Mouse (Mus musculus): Measurements from ENCODE around the gene Fam167b. TPM values are rescaled to one million over a fixed set of nuclear protein-coding genes. Genes with fewer than 3 reads are reported as not detected.

The Fam167b gene
- polyA plus RNA-seq, 1 experiment from 2014 or later: 5.1 TPM

DNA sequence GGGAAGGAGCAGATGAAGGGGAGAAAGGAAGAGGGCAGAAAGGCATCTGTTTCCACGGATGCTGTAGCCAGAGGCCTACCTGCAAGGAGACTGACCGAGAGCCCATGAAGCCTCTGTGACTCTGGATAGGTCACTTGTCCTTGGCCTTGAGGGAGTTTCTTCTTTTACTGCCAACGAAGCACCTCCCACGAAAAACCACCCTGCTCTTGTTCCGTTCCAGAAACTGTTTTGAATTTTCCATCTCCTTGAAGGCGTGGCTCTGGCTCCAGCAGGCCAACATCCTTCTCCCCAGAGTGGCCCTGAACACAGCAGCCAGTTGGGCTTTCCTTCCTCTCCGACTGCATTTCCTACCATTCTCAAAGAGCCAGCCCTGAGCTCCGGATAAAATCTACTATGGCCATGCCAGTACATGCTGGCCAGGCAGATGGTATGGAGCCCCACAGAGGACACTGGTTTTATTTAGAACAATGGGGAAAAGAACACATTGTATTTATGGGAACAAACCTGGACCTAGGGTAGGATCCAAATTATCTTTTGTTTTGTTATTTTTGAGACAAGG is 43.0 kb upstream of the Fam167b start:
- no peak overlapping the region for H3K9ac ChIP-seq (ENCODE audit: low read length)
- no peaks in the 10 kb centered on the region for H3K9me3 ChIP-seq (replicated peaks; ENCODE audit: control insufficient read depth, low read length)
- H3K36me3 ChIP-seq (ENCODE audit: control insufficient read depth, insufficient read depth): peaks cover 6% of the 10 kb centered on the region; the same call in 1 of the 2 replicates
- H3K4me2 ChIP-seq (ENCODE audit: low read depth, low read length): peak overlapping the region; percentile 13
- H3K27ac ChIP-seq (ENCODE audit: low read length): peak overlapping the region; percentile 56
- 68% methylated on average over 8 of the region's 8 CpGs for WGBS
- ATAC-seq (replicated peaks; ENCODE audit: extremely low read depth, insufficient read depth, low FRiP score): no peak
- H3K4me1 ChIP-seq (ENCODE audit: control insufficient read depth, insufficient read depth, low read length): peaks cover 32% of the 10 kb centered on the region
- no peaks in the 10 kb centered on the region for H3K27me3 ChIP-seq (ENCODE audit: control insufficient read depth, insufficient read depth, low read length)
- 0 out of 2 replicates have a peak overlapping the region, but pooled peaks have one; percentile 4 for H3K4me3 ChIP-seq (ENCODE audit: low read length)

DNA sequence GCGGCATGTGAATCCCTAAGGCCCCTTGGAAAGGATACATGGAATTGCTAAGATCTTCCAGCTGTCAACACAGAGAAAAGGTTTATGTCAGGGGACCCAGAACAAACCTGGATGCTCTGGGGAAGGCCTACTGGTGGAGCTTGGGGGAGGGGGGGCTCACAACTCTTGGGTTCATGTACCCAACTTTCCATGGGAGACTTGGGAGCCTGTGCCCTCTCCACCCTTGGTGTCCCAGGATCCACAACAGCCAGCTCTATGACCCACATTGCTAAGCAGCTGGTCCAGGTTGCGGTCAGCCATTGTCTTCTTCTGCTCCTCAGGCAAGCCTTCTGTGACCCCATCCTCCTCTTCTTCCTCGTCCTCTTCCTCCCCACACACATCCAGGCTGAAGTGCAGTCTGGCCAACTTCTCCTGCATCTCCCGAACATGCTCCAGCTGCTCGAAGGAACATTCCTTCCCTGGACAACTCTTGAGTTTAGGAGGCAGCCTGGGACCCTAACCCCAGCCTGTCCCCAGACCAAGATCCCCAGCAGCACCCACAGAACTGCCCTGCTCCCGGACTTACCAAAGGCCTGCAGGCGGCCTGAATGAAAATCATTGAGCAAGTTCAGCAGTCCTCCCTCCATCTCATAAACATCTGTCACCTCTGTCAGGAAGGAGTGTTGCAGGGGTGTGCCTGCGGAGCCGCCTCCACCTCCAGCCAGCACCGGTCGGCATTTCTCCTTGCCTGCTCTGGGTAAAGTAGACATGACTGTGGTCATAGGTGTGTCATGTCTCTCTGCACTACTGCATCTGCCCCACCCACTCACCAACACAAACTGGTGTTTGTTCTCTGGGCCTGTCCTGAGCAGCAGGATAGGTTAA is 42.3 kb upstream of the Fam167b start:
- ATAC-seq (replicated peaks; ENCODE audit: extremely low read depth, insufficient read depth, low FRiP score): no peak
- Histone ChIP-seq H3K4me3 (ENCODE audit: low read length) (0 out of 2 replicates have a peak overlapping the region, but pooled peaks have one; percentile 4), H3K9me3 (replicated peaks; ENCODE audit: control insufficient read depth, low read length) (no peaks in the 10 kb centered on the region), H3K27me3 (ENCODE audit: control insufficient read depth, insufficient read depth, low read length) (no peaks in the 10 kb centered on the region), H3K4me2 (ENCODE audit: low read depth, low read length) (peak overlapping the region; percentile 13), H3K36me3 (ENCODE audit: control insufficient read depth, insufficient read depth) (peaks cover 13% of the 10 kb centered on the region; the same call in 1 of the 2 replicates), H3K4me1 (ENCODE audit: control insufficient read depth, insufficient read depth, low read length) (peaks cover 31% of the 10 kb centered on the region), H3K27ac (ENCODE audit: low read length) (peak overlapping the region; percentile 34), H3K9ac (ENCODE audit: low read length) (no peak overlapping the region)
- 79% methylated on average over 11 of the region's 11 CpGs for WGBS

DNA sequence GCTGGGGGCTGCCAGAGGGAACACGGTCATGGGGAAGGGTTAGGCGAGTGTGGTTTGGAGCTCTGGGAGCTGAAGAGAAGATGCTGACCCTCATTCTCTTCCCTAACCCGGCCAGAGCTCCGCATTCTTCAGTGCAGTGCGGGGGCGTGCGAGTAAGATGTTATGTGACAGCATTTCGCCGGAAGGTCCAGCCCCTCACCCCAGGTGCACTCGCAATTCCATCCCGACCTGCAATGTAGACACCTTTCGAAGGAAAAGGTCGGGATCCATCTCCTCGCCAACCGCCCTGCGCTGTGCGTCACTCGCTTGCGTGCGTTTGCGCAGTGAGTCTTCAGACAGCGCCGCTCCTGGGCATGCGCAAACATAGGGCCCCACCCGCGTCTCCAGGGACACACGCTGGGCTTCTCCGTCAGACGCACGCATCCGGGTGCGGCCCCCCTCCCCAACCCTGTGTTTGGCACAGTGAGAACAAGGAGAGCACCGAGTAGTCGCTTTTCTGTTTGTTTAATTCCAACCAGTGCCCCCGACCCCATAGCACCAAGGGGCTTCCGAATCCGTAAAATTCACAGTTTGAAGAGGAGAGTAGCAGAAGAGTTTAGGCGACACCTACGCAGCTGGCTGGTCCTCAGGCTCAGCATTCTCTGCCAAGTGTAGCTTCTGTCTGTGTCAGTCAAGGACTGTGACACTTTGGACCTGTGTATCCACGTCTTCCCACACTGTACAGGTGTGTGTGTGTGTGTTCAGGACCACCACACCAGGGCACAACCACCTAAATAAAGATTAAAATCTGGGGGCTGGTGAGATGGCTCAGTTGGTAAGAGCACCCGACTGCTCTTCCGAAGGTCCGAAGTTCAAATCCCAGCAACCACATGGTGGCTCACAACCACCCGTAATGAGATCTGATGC is 40.7 kb upstream of the Fam167b start, which contains the start of gene Iqcc:
Gene Iqcc (minus strand): TSS at position 314 of the 906 bp plus-strand sequence.
- WGBS: 4% methylated on average over 43 of the region's 44 CpGs
- peak within 1 kb of the TSS; percentile 84 for H3K4me3 ChIP-seq (ENCODE audit: low read length)
- peak; percentile 87 for ATAC-seq (replicated peaks; ENCODE audit: extremely low read depth, insufficient read depth, low FRiP score)
- H3K36me3 ChIP-seq (ENCODE audit: control insufficient read depth, insufficient read depth): peaks cover 14% of the 10 kb centered on the region; the same call in 1 of the 2 replicates
- H3K4me1 ChIP-seq (ENCODE audit: control insufficient read depth, insufficient read depth, low read length): peaks cover 26% of the 10 kb centered on the region
- H3K27me3 ChIP-seq (ENCODE audit: control insufficient read depth, insufficient read depth, low read length): no peaks in the 10 kb centered on the region
- peak within 1 kb of the TSS; percentile 91 for H3K27ac ChIP-seq (ENCODE audit: low read length)
- peak within 1 kb of the TSS; percentile 97 for H3K4me2 ChIP-seq (ENCODE audit: low read depth, low read length)
- peak within 1 kb of the TSS; percentile 92 for H3K9ac ChIP-seq (ENCODE audit: low read length)
- no peaks in the 10 kb centered on the region for H3K9me3 ChIP-seq (replicated peaks; ENCODE audit: control insufficient read depth, low read length)

DNA sequence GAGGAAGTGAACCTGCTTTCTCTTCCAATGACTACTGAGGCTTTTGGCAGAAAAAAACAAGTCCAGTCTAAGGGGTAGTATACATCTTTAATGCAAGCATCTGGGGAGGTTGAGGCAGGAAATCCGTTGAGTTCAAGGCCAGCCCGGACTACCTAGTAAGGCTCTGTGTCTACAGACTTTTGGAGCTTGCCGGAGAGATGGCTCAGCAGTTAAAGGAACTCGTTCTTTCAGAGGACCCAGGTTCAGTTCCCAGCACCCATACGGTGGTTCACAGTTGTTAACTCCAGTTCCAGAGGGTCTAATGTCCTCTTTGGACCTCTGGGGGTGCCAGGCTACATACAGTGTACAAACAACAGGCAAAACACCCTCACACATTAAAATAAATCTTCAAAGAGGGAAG is 39.7 kb upstream of the Fam167b start:
- H3K36me3 ChIP-seq (ENCODE audit: control insufficient read depth, insufficient read depth): peaks cover 14% of the 10 kb centered on the region; the same call in 1 of the 2 replicates
- H3K4me2 ChIP-seq (ENCODE audit: low read depth, low read length): peak overlapping the region; percentile 97
- ATAC-seq (replicated peaks; ENCODE audit: extremely low read depth, insufficient read depth, low FRiP score): no peak
- WGBS: 91% methylated on average over 5 of the region's 5 CpGs
- peaks cover 30% of the 10 kb centered on the region for H3K4me1 ChIP-seq (ENCODE audit: control insufficient read depth, insufficient read depth, low read length)
- peak overlapping the region; percentile 84 for H3K4me3 ChIP-seq (ENCODE audit: low read length)
- peak overlapping the region; percentile 92 for H3K9ac ChIP-seq (ENCODE audit: low read length)
- H3K27ac ChIP-seq (ENCODE audit: low read length): no peak overlapping the region; the same call in 1 of the 2 replicates
- H3K27me3 ChIP-seq (ENCODE audit: control insufficient read depth, insufficient read depth, low read length): no peaks in the 10 kb centered on the region
- H3K9me3 ChIP-seq (replicated peaks; ENCODE audit: control insufficient read depth, low read length): no peaks in the 10 kb centered on the region

DNA sequence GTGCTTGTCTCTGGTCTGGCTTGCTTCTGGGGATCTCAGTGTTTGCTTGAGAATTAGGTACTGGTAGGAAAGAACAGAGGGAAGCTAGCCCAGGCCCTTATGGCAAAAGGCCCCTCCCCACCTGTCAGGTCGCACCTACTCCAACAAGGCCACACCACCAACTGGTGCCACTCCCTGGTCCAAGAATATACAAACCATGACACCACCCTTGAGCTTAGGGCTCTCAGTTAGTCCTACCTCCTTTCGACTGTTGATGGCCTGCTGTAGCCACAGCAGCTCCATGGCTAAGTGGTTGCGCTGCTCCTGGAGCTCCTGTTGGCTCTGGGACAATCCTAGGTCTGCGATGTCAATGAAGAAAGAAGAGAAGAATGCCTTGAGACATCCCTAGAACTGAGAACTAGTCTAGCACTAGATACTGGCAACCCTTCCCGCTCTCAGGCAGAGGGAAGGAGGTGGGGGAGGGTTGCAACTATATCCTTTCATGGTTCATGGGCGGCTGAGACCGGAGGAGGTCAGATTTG is 38.8 kb upstream of the Fam167b start:
- WGBS: 88% methylated on average over 7 of the region's 7 CpGs
- no peak overlapping the region for H3K4me3 ChIP-seq (ENCODE audit: low read length)
- no peak overlapping the region for H3K27ac ChIP-seq (ENCODE audit: low read length)
- no peak for ATAC-seq (replicated peaks; ENCODE audit: extremely low read depth, insufficient read depth, low FRiP score)
- no peaks in the 10 kb centered on the region for H3K27me3 ChIP-seq (ENCODE audit: control insufficient read depth, insufficient read depth, low read length)
- no peak overlapping the region for H3K9ac ChIP-seq (ENCODE audit: low read length)
- H3K9me3 ChIP-seq (replicated peaks; ENCODE audit: control insufficient read depth, low read length): no peaks in the 10 kb centered on the region
- H3K4me1 ChIP-seq (ENCODE audit: control insufficient read depth, insufficient read depth, low read length): peaks cover 21% of the 10 kb centered on the region
- H3K4me2 ChIP-seq (ENCODE audit: low read depth, low read length): no peak overlapping the region
- H3K36me3 ChIP-seq (ENCODE audit: control insufficient read depth, insufficient read depth): peaks cover 14% of the 10 kb centered on the region; the same call in 1 of the 2 replicates

DNA sequence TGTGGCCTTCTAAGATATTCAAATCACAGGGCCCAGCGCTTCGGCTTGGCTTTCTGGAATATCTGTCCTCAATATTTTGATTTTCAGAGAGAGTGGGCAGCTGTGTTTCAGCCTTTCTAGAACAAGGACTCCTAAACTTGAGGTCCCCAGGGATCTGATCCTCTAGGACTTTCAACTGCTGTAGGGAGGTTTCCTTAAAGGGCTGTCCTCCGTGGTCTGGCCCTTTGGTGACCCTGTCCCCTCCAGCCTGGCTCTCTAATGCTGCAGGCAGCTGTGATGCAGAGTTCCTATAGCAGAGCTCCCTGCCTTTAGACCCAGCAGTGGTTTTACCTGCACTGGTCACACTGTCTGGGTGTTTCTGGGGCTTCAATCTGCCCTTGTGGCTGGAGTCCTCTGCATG is 38.3 kb upstream of the Fam167b start:
- Histone ChIP-seq H3K27ac (ENCODE audit: low read length) (no peak overlapping the region), H3K27me3 (ENCODE audit: control insufficient read depth, insufficient read depth, low read length) (no peaks in the 10 kb centered on the region), H3K9ac (ENCODE audit: low read length) (no peak overlapping the region), H3K9me3 (replicated peaks; ENCODE audit: control insufficient read depth, low read length) (no peaks in the 10 kb centered on the region), H3K4me1 (ENCODE audit: control insufficient read depth, insufficient read depth, low read length) (peaks cover 21% of the 10 kb centered on the region), H3K4me3 (ENCODE audit: low read length) (no peak overlapping the region), H3K4me2 (ENCODE audit: low read depth, low read length) (no peak overlapping the region), H3K36me3 (ENCODE audit: control insufficient read depth, insufficient read depth) (peaks cover 14% of the 10 kb centered on the region; the same call in 1 of the 2 replicates)
- no peak for ATAC-seq (replicated peaks; ENCODE audit: extremely low read depth, insufficient read depth, low FRiP score)
- WGBS: 91% methylated on average over 3 of the region's 3 CpGs

DNA sequence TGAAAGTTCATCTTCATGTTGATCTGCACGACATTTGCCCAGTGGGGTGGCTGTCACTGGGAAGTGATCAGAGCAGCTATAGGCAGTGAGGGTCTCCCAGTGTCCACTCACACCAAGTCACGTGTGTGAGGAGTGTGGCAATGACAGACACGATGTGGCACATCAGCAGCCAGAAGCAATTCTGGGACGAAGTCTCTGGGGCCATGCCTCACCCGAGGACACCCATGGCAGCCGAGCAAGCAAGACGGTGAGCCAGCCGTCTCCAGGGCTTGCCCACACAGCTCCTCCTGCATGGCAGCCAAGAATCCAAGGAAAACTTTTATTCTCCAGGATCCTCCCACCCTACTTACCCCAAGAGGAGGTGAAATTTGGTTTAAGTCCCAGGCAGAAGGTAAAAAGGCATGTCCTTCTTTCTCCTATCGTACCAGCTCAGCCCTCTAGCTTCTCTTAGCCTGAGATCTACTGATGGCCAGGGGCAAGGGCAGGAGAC is 37.5 kb upstream of the Fam167b start:
- peaks cover 21% of the 10 kb centered on the region for H3K4me1 ChIP-seq (ENCODE audit: control insufficient read depth, insufficient read depth, low read length)
- H3K4me2 ChIP-seq (ENCODE audit: low read depth, low read length): no peak overlapping the region
- no peak for ATAC-seq (replicated peaks; ENCODE audit: extremely low read depth, insufficient read depth, low FRiP score)
- H3K27me3 ChIP-seq (ENCODE audit: control insufficient read depth, insufficient read depth, low read length): no peaks in the 10 kb centered on the region
- H3K4me3 ChIP-seq (ENCODE audit: low read length): no peak overlapping the region
- WGBS: 89% methylated on average over 9 of the region's 9 CpGs
- H3K9me3 ChIP-seq (replicated peaks; ENCODE audit: control insufficient read depth, low read length): no peaks in the 10 kb centered on the region
- peaks cover 14% of the 10 kb centered on the region; the same call in 1 of the 2 replicates for H3K36me3 ChIP-seq (ENCODE audit: control insufficient read depth, insufficient read depth)
- no peak overlapping the region for H3K9ac ChIP-seq (ENCODE audit: low read length)
- H3K27ac ChIP-seq (ENCODE audit: low read length): no peak overlapping the region

DNA sequence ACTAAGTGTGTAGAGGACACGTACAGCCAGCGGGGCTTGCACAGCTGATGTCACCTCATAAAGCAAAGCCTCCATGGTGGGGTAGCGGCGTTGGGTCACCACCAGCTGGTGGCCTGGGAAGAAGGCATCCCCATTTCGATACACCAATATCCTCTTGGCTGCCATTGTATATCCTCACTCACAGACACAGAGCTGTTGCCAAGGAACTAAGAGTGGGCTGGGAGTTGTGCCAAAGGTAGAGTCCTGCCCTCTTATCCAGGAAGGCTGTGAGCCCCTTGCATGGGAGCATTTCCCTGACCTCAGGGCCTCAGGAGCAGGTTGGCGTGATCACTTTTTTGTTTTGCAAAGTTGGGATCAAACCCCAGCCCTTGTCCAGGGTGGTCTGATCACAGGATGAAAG is 35.7 kb upstream of the Fam167b start, which contains the start of gene Dcdc2b:
Gene Dcdc2b (minus strand): TSS at position 165 of the 400 bp plus-strand sequence.
- H3K4me2 ChIP-seq (ENCODE audit: low read depth, low read length): no peak within 1 kb of the TSS
- 61% methylated on average over 6 of the region's 6 CpGs for WGBS
- no peaks in the 10 kb centered on the region for H3K9me3 ChIP-seq (replicated peaks; ENCODE audit: control insufficient read depth, low read length)
- H3K9ac ChIP-seq (ENCODE audit: low read length): 0 out of 2 replicates have a peak within 1 kb of the TSS, but pooled peaks have one; percentile 45
- no peak within 1 kb of the TSS for H3K4me3 ChIP-seq (ENCODE audit: low read length)
- H3K36me3 ChIP-seq (ENCODE audit: control insufficient read depth, insufficient read depth): peaks cover 17% of the 10 kb centered on the region
- H3K27ac ChIP-seq (ENCODE audit: low read length): peak within 1 kb of the TSS; percentile 59
- no peaks in the 10 kb centered on the region for H3K27me3 ChIP-seq (ENCODE audit: control insufficient read depth, insufficient read depth, low read length)
- peaks cover 21% of the 10 kb centered on the region for H3K4me1 ChIP-seq (ENCODE audit: control insufficient read depth, insufficient read depth, low read length)
- ATAC-seq (replicated peaks; ENCODE audit: extremely low read depth, insufficient read depth, low FRiP score): no peak
